Mouse (Mus musculus) lung, adult 18-20 months (tissue): ENCODE data around the gene Lcn4.
A peak's percentile ranks its signal among the peaks of the same experiment; 100 is the strongest.

Experiments
- DNase-seq, 2 experiments: peaks; one replicate each; pipeline ENCODE4 v3.0.0; 2022; ENCODE audit warnings: mixed read lengths in 2 of 2

The Lcn4 gene

DNA sequence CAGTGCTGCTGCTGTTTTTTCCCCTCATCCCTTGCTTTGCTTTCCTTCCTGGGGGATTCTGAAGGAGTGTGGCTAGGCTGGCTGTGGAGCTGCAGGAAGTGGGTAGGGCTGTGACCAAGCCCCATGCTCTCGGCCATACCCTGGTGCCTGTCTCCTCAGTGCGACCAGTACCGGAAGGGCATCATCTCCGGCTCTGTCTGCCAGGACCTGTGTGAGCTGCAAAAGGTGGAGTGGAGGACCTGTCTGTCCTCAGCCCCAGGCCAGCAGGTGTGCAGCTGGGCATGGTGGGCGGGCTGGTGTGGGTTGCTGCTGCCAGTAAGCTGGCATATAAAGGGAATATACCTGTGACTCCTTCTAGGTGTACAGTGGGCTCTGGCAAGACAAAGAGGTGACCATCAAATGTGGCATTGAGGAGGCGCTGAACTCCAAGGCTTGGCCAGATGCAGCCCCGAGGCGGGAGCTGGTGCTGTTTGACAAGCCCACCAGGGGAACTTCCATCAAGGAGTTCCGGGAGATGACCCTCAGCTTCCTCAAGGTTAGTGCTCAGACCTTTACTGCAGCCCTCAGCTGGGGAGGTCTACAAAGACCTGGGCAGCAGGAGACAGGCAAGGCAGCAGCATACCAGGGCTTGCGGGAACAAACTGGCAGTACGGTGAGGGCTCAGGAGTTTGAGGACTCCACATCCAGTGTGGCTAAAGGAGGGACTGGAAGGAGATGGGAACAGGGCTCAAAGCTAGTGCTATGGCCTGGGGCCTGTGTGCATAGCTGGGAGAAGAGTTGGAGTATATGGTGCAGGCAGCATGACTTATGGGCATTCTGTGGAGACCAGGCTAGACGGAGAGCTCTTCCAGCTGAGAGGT lies 36.2 kb downstream of the Lcn4 start:
- DNase-seq, result no peak

GRCm38 (mm10) chr2:26633953-26634530 lies 37.0 kb downstream of the Lcn4 start:
- no peak for DNase-seq

DNA sequence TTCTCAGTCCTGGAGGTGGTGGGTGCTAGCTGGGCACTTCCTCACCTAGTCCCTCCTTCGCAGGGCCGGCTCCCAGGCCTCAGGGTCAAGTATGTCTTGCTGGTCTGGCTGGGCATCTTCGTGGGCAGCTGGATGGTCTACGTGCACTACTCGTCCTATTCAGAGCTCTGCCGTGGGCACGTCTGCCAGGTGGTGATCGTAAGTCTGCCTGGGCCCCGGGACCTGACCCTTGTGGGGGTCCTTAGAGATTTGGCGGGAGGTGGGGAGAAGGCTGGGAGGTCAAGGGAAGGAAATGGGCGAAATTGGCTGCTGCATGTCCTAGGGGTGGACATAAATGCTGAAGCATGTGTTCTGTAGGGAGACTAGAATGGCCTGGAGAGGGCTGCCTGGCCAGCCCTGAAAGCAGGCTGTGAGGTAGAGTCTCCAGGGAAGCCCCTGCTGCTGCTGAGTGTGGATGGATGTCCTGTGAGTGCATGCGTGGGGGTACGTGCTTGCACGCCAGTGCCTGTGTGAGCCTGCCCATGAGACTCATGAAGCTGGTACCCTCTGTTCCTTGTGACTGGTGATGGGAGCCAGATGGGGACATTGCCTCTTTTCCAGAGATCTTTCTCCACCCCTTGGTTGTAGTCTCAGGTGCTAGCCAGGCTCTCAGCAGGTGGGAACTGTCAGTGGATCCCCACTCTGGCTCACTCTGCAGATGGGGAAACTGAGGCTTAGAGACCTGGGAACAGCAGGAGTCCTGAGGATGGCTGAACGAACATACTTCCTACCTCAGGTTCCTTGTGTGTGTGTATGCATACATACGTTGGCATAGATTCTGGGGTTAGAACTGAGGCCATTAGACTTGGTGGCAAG lies 38.3 kb downstream of the Lcn4 start:
- no peak for DNase-seq

- DNase-seq, result no peak
Measured at GRCm38 (mm10) chr2:26628792-26629437, 42.2 kb downstream of the Lcn4 start.

DNA sequence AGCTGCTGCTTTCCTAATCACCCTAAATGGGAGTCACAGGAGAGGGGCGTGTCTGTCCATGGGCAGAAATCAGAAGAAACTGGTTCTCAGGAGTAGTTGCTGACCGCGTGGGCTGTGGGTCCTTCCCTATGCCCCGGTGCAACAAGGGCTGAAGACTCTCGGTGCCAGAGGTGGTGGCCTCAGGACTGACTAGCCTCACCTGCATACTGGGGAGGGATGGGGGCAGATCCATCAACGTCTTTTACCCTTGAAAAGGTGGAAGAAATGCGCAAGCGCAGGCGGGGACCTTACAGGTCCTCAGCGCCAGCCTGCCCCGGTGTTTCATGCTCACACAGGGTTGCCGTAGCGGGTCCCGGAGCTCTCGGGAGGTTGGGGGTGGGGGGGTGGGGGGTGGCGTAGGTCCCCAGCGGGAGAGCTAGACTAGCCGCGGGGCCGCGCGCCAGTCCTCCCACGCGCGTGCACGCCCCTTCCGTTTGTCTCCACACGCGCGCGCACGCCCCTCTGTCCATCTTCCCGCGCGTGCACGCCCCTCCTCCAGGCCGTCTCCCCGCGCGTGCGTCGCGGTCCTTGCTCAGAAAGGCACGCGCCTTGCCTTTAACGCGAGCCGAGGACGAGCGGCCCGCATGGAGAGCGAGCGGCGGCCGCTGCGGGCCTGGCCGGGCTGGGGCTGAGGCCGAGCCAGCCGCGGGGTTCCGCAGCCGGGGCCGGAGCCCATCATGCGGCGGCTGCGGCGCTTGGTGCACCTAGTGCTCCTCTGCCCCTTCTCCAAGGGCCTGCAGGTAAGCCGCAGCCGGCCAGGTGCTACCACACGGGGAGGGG lies 43.0 kb downstream of the Lcn4 start, which contains the start of gene Fam69b:
Gene Fam69b (plus strand): TSS at position 537 of the 819 bp plus-strand sequence.
- DNase-seq, result peak; percentile 61 to 69

DNA sequence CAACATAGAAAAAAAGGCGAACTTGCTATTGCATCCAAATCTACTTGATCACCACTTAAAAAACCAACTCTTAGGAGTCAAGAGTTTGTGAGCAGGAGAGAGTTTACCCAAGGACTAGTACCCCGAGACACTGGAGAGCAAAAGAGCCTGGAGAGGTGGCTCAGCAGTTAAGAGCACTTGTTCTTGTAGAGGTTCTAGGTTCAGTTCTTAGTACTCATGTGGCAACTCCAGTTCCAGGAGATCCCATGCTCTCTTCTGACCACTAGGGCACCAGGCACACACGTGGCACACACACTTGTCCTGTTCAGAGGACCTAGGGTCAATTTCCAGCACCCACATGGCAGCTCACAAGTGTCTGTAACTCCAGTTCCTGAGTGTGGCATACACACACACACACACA lies 45.0 kb downstream of the Lcn4 start:
- DNase-seq, result peak; percentile 42 to 65

DNA sequence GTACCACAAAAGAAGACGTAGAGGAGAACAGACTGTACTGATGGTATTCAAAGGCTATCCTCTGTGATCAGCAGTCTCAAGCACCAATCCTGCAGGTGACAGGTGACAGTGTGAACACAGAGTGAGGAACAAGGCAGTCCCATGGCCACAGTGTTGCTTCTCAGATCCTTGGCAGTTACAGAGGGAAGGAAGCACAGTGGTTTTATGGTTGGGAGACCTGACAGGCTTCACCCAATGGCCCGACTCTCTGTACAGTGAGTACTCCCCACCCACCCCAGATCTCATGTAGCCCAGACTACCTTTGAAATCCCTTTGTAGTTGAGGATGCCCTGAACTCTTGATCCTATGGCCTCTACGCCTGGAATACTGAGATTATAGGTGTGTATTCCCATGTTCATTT lies 45.7 kb downstream of the Lcn4 start:
- DNase-seq, result no peak

DNA sequence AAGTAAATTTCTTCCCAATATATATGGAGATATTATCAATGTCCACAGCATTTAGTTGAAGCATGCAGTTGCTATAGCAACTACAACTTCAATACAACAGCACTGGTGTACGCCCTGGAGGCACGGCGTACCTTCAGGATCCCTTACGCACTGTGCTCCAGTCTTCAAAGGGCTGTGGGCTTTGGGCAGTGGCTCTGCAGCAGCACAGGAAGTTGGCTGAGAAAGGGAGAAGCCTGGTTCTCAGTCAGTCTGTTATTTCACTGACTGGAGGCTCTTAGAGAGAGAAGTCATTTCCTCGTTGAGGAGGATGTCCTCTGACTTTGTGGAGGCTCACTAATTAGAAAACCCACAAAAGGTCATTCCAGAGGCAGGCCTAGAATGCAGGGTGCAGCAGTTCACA lies 48.1 kb downstream of the Lcn4 start:
- DNase-seq, result no peak

GRCm38 (mm10) chr2:26621246-26621645 lies 49.8 kb downstream of the Lcn4 start:
- no peak for DNase-seq

- no peak for DNase-seq
Measured at GRCm38 (mm10) chr2:26617928-26618327, 53.2 kb downstream of the Lcn4 start.
